Mouse (Mus musculus) mouse embryonic stem cell (cell line): ENCODE data around the gene Ppih.
"Not testable (repeated sequence)": the region's sequence is repeated elsewhere in the genome, so short reads cannot be mapped to it uniquely, and the experiment has no call there.

ENCODE experiments used
- in situ Hi-C, 2 experiments: fragments of 300-500 bp; cut with MboI; formaldehyde crosslinking; loops; 1 replicate in 1 of 2; 3 replicates in 1 of 2; pipeline ENCODE4 v1.14.3; 2019 to 2020; ENCODE audit warnings: low sequenced_read_pairs in 2 of 2, low pct_unique_long_range_greater_than_20kb in 1 of 2, mixed read lengths in 1 of 2; ENCODE audit not compliant: unreplicated experiment in 1 of 2

Gene Ppih

GRCm38 (mm10) chr4:119293574-119294258 is 26.6 kb downstream of the Ppih start:
- in situ Hi-C loops: no loop called here

GRCm38 (mm10) chr4:119292771-119293573 is 27.4 kb downstream of the Ppih start:
- in situ Hi-C loops: no loop called here

- in situ Hi-C loops: no loop called here
Observed at GRCm38 (mm10) chr4:119291921-119292320, 28.4 kb downstream of the Ppih start.

- in situ Hi-C loops: no loop called here
Observed at GRCm38 (mm10) chr4:119285336-119285735, 35.0 kb downstream of the Ppih start.

- in situ Hi-C loops: no loop called here
Observed at GRCm38 (mm10) chr4:119284861-119285260, 35.5 kb downstream of the Ppih start.

GRCm38 (mm10) chr4:119278784-119279183 is 41.6 kb downstream of the Ppih start:
- in situ Hi-C loops: not testable (repeated sequence)

GRCm38 (mm10) chr4:119275726-119276125 is 44.6 kb downstream of the Ppih start:
- in situ Hi-C loops: no loop called here

- in situ Hi-C loops: no loop called here
Observed at GRCm38 (mm10) chr4:119275226-119275625, 45.1 kb downstream of the Ppih start.

- in situ Hi-C loops: no loop called here
Observed at GRCm38 (mm10) chr4:119274627-119275026, 45.7 kb downstream of the Ppih start.

GRCm38 (mm10) chr4:119266606-119267005 is 53.7 kb downstream of the Ppih start:
- in situ Hi-C loops: no loop called here

GRCm38 (mm10) chr4:119263459-119263858 is 56.9 kb downstream of the Ppih start:
- in situ Hi-C loops: no loop called here

GRCm38 (mm10) chr4:119262483-119262882 is 57.9 kb downstream of the Ppih start:
- in situ Hi-C loops: no loop called here

GRCm38 (mm10) chr4:119261087-119261713 is 59.1 kb downstream of the Ppih start:
- in situ Hi-C loops: no loop called here

GRCm38 (mm10) chr4:119259344-119260254 is 60.7 kb downstream of the Ppih start:
- in situ Hi-C loops: no loop called here

GRCm38 (mm10) chr4:119257083-119257482 is 63.3 kb downstream of the Ppih start:
- in situ Hi-C loops: no loop called here

GRCm38 (mm10) chr4:119255351-119255750 is 65.0 kb downstream of the Ppih start, which contains the start of gene Cldn19:
Gene Cldn19, plus strand, starts transcription at chr4:119255414.
- in situ Hi-C loops: no loop called here

- in situ Hi-C loops: no loop called here
Observed at GRCm38 (mm10) chr4:119254012-119254618, 66.2 kb downstream of the Ppih start.
